Mouse (Mus musculus) bone marrow, adult 2 months (tissue): ENCODE data around the gene Fars2. TPM values are rescaled to one million over a fixed set of nuclear protein-coding genes. Genes with fewer than 3 reads are reported as not detected.

ENCODE experiments used
- H3K27ac ChIP-seq: fragments of 200-500 bp; 2 replicates; pipeline ENCODE4 v1.5.1; 2012; ENCODE audit warnings: low read depth, mild to moderate bottlenecking, control low read depth, inconsistent platforms, low read length; ENCODE audit not compliant: control insufficient read depth, poor library complexity, insufficient read depth
- H3K4me1 ChIP-seq: fragments of 200-500 bp; 2 replicates; pipeline ENCODE4 v1.6.1; 2011; ENCODE audit warnings: low read length; ENCODE audit not compliant: control insufficient read depth, insufficient read depth
- H3K4me3 ChIP-seq: fragments of 200-500 bp; replicated peaks from 2 replicates; pipeline ENCODE3; 2011; ENCODE audit warnings: mild to moderate bottlenecking, low read depth, low read length, control low read depth; ENCODE audit not compliant: control insufficient read depth
- CTCF ChIP-seq: fragments of 200-500 bp; IDR thresholded peaks from 2 replicates; pipeline ENCODE4 v1.5.1; 2011; ENCODE audit warnings: low read length, control low read depth; ENCODE audit not compliant: control insufficient read depth, insufficient read depth
- POLR2A ChIP-seq: fragments of 200-500 bp; IDR thresholded peaks from 2 replicates; pipeline ENCODE4 v1.6.1; 2011; ENCODE audit warnings: low read depth, mild to moderate bottlenecking, control low read depth, low read length, borderline replicate concordance; ENCODE audit not compliant: control insufficient read depth
- WGBS: fragments of 180-500 bp; shearing (Covaris S2); methylation state at CpG from one replicate; pipeline ENCODE4 v1.1.7; 2018; 5-methylcytosine and 5-hydroxymethylcytosine counted together
- polyA plus RNA-seq: library from polyadenylated mRNA; stranded (reverse); fragments of >200 nt; gene quantifications from 2 replicates; pipeline ENCODE4 v1.2.4, GENCODE M21; 2011; ENCODE audit warnings: low replicate concordance; ENCODE audit not compliant: missing spikeins, insufficient read depth, insufficient read length

Fars2 gene
- polyA plus RNA-seq, 1 experiment, result 29.7 TPM

- H3K4me1 ChIP-seq, result no peaks in the 10 kb centered on the region
- no peak for TF ChIP-seq POLR2A
- 6% methylated on average over 9 of the region's 9 CpGs for WGBS
- no peak overlapping the region for H3K27ac ChIP-seq
- H3K4me3 ChIP-seq, result no peak overlapping the region
Measured at GRCm38 (mm10) chr13:36736619-36736996, 619.4 kb downstream of the Fars2 start.

GRCm38 (mm10) chr13:36750056-36750455 is 632.8 kb downstream of the Fars2 start:
- no peak overlapping the region for H3K27ac ChIP-seq
- H3K4me3 ChIP-seq, result no peak overlapping the region
- TF ChIP-seq CTCF, result no peak
- no peak for TF ChIP-seq POLR2A
- 59% methylated on average over 2 of the region's 2 CpGs for WGBS
- no peaks in the 10 kb centered on the region for H3K4me1 ChIP-seq

GRCm38 (mm10) chr13:36751861-36752260 is 634.6 kb downstream of the Fars2 start:
- 77% methylated on average over 3 of the region's 3 CpGs for WGBS
- TF ChIP-seq CTCF, result no peak
- TF ChIP-seq POLR2A, result no peak
- Histone ChIP-seq H3K4me3 (no peak overlapping the region), H3K27ac (no peak overlapping the region), H3K4me1 (no peaks in the 10 kb centered on the region)

- 69% methylated on average over 2 of the region's 2 CpGs for WGBS
- H3K27ac ChIP-seq, result no peak overlapping the region
- H3K4me3 ChIP-seq, result no peak overlapping the region
- TF ChIP-seq CTCF (no peak), POLR2A (no peak)
- no peaks in the 10 kb centered on the region for H3K4me1 ChIP-seq
Measured at GRCm38 (mm10) chr13:36766801-36767200, 649.6 kb downstream of the Fars2 start.

Other genes starting within 250 kb of the Fars2 start
- gene Rpp40, start 211.1 kb upstream of the Fars2 start, polyA plus RNA-seq, result 5.3 and 14.3 TPM in 2 replicates
- not detected in 2 replicates for gene Ppp1r3g, start 158.6 kb upstream of the Fars2 start, polyA plus RNA-seq
- gene Lyrm4, start 114 bp downstream of the Fars2 start, polyA plus RNA-seq, result 8.9 and 10.9 TPM in 2 replicates